Mouse (Mus musculus): ENCODE measurements around the gene Hepacam. TPM values are rescaled to one million over a fixed set of nuclear protein-coding genes. Genes with fewer than 3 reads are reported as not detected.

Gene Hepacam
- total and polyA plus RNA-seq, 3 experiments, result 0.01 to 0.04 TPM; not detected in 1

DNA sequence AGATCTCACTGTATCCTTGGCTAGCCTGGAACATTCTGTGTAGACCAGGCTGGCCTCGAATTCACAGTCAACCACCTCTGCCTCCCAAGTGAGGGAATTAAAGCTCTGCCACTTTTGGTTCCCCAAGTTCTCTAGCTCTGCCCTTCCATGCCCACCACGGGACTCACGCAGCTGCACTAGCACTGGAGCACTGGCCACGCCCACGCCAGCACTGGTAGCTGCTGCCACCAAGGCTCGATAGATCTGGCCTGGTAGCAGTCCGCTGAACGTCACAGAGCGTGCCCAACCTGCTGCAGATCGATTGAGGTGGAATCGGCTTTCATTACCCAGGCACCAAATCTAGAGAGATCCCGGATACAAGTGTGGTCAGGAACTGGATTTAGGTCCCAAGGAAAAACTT is 54.1 kb downstream of the Hepacam start:
- H3K9me3 ChIP-seq (replicated peaks; ENCODE audit: insufficient read depth, low read length), result no peaks in the 10 kb centered on the region
- H3K27ac ChIP-seq (ENCODE audit: control insufficient read depth, low read depth, low read length), result no peak overlapping the region
- H3K27me3 ChIP-seq (ENCODE audit: control insufficient read depth in 1 of 2, insufficient read depth in 2 of 2, low read length in 2 of 2), result peaks cover 0 to 8% of the 10 kb centered on the region in 2 experiments; a peak in 3 of 4 replicates
- no peaks in the 10 kb centered on the region; a peak in 1 of 4 replicates for H3K36me3 ChIP-seq (ENCODE audit: control insufficient read depth in 1 of 2, insufficient read depth in 2 of 2, low read length in 2 of 2)
- no peaks in the 10 kb centered on the region for H3K79me2 ChIP-seq (ENCODE audit: control insufficient read depth, insufficient read depth, low read length, poor library complexity)
- peak overlapping the region; percentile 55 to 77 for H3K4me3 ChIP-seq (ENCODE audit: control insufficient read depth in 1 of 2, insufficient read depth in 1 of 2, low read depth in 2 of 2, low read length in 2 of 2)
- TF ChIP-seq NRF1 (IDR thresholded peaks at IDR 0.05; ENCODE audit: insufficient read depth, low read depth, low read length, poor library complexity, severe bottlenecking), result 0 out of 2 replicates have a peak, but pooled peaks have one; percentile 10
- TF ChIP-seq POLR2A (IDR thresholded peaks at IDR 0.05; ENCODE audit: control insufficient read depth in 1 of 2, insufficient read depth in 1 of 2, low read depth in 1 of 2, low read length in 2 of 2, poor library complexity in 1 of 2), result no peak
- no peak for TF ChIP-seq CHD1 (IDR thresholded peaks at IDR 0.05; ENCODE audit: low read depth, low read length)
- TF ChIP-seq ELF1 (IDR thresholded peaks at IDR 0.05; ENCODE audit: low read depth, low read length), result no peak
- TF ChIP-seq E2F4 (IDR thresholded peaks at IDR 0.05; ENCODE audit: borderline replicate concordance, low read depth, low read length), result no peak
- peak overlapping the region; percentile 71 for H3K9ac ChIP-seq (ENCODE audit: control insufficient read depth, low read depth, low read length, poor library complexity, severe bottlenecking)
- peak; percentile 49 for DNase-seq (ENCODE audit: low read depth, low spot score)
- peaks cover 0 to 5% of the 10 kb centered on the region in 2 experiments; a peak in 1 of 4 replicates for H3K4me1 ChIP-seq (ENCODE audit: control insufficient read depth in 1 of 2, insufficient read depth in 2 of 2, low read length in 2 of 2)

DNA sequence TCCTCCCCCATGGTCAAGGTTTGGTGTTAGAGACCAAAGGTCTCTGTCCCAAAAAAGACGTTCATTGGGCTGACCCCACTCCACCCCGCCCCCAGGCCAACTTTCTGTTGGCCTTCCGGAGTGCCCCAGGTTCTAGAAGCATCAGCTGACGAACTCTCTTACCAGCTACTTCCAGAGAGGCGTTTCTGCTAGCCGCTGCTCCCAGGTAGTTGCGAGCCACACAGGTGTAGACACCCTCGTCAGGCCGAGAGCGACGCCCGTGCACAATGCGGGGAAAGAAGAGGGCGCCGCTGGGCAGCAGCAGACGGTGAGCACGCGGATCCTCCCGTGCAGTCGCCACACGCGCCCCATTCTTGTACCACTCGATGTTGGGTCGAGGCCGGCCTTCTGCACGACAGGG is 62.2 kb downstream of the Hepacam start:
- no peak for DNase-seq (ENCODE audit: low read depth, low spot score)
- Histone ChIP-seq H3K9me3 (replicated peaks; ENCODE audit: insufficient read depth, low read length) (no peaks in the 10 kb centered on the region), H3K79me2 (ENCODE audit: control insufficient read depth, insufficient read depth, low read length, poor library complexity) (no peaks in the 10 kb centered on the region), H3K4me3 (ENCODE audit: control insufficient read depth in 1 of 2, insufficient read depth in 1 of 2, low read depth in 2 of 2, low read length in 2 of 2) (no peak overlapping the region), H3K9ac (ENCODE audit: control insufficient read depth, low read depth, low read length, poor library complexity, severe bottlenecking) (no peak overlapping the region), H3K36me3 (ENCODE audit: control insufficient read depth in 1 of 2, insufficient read depth in 2 of 2, low read length in 2 of 2) (no peaks in the 10 kb centered on the region), H3K27ac (ENCODE audit: control insufficient read depth, low read depth, low read length) (no peak overlapping the region), H3K27me3 (ENCODE audit: control insufficient read depth in 1 of 2, insufficient read depth in 2 of 2, low read length in 2 of 2) (peaks cover 2 to 7% of the 10 kb centered on the region in 2 experiments; a peak in 3 of 4 replicates), H3K4me1 (ENCODE audit: control insufficient read depth in 1 of 2, insufficient read depth in 2 of 2, low read length in 2 of 2) (no peaks in the 10 kb centered on the region)
- no peak for TF ChIP-seq SMC3 (IDR thresholded peaks at IDR 0.05; ENCODE audit: low read depth, low read length)
- TF ChIP-seq GABPA (IDR thresholded peaks at IDR 0.05; ENCODE audit: low read depth, low read length), result no peak
- no peak for TF ChIP-seq POLR2A (IDR thresholded peaks at IDR 0.05; ENCODE audit: control insufficient read depth in 1 of 2, insufficient read depth in 1 of 2, low read depth in 1 of 2, low read length in 2 of 2, poor library complexity in 1 of 2)

GRCm38 (mm10) chr9:37430582-37430981 is 63.4 kb downstream of the Hepacam start:
- Histone ChIP-seq H3K4me3 (ENCODE audit: control insufficient read depth in 1 of 2, insufficient read depth in 1 of 2, low read depth in 2 of 2, low read length in 2 of 2) (peak overlapping the region in 1 of 2 experiments; percentile 40; a peak in 2 of 4 replicates), H3K4me1 (ENCODE audit: control insufficient read depth in 1 of 2, insufficient read depth in 2 of 2, low read length in 2 of 2) (no peaks in the 10 kb centered on the region), H3K9ac (ENCODE audit: control insufficient read depth, low read depth, low read length, poor library complexity, severe bottlenecking) (no peak overlapping the region), H3K27me3 (ENCODE audit: control insufficient read depth in 1 of 2, insufficient read depth in 2 of 2, low read length in 2 of 2) (peaks cover 2% of the 10 kb centered on the region in 2 experiments; a peak in 2 of 4 replicates), H3K27ac (ENCODE audit: control insufficient read depth, low read depth, low read length) (no peak overlapping the region), H3K36me3 (ENCODE audit: control insufficient read depth in 1 of 2, insufficient read depth in 2 of 2, low read length in 2 of 2) (no peaks in the 10 kb centered on the region), H3K9me3 (replicated peaks; ENCODE audit: insufficient read depth, low read length) (no peaks in the 10 kb centered on the region), H3K79me2 (ENCODE audit: control insufficient read depth, insufficient read depth, low read length, poor library complexity) (no peaks in the 10 kb centered on the region)
- peak; percentile 87 for DNase-seq (ENCODE audit: low read depth, low spot score)
- TF ChIP-seq CTCF (IDR thresholded peaks at IDR 0.05 in 2 of 3, conservative IDR thresholded peaks at IDR 0.05 in 1 of 3; ENCODE audit: control insufficient read depth in 1 of 3, insufficient read depth in 1 of 3, low read depth in 2 of 3, low read length in 3 of 3, poor library complexity in 1 of 3, severe bottlenecking in 1 of 3) (peak; percentile 92 to 96 (median 94)), E2F4 (IDR thresholded peaks at IDR 0.05; ENCODE audit: borderline replicate concordance, low read depth, low read length) (no peak), SMC3 (IDR thresholded peaks at IDR 0.05; ENCODE audit: low read depth, low read length) (peak; percentile 83), ZC3H11A (IDR thresholded peaks at IDR 0.05; ENCODE audit: low read depth, low read length) (peak; percentile 71), RAD21 (IDR thresholded peaks at IDR 0.05; ENCODE audit: low read depth, low read length) (peak; percentile 93), EP300 (IDR thresholded peaks at IDR 0.05; ENCODE audit: low read depth in 1 of 2, low read length in 2 of 2) (no peak)
